Mouse (Mus musculus): ENCODE results near the gene Slc1a2. TPM values are rescaled to one million over a fixed set of nuclear protein-coding genes. Genes with fewer than 3 reads are reported as not detected.

Slc1a2 gene
- polyA plus RNA-seq (2012; rRNA removed; ENCODE audit: low replicate concordance) = 0.03 and 0.54 TPM in 2 replicates

GRCm38 (mm10) chr2:102658163-102658660, at the start of gene Slc1a2:
Gene Slc1a2, plus strand, starts transcription at chr2:102658659.

Other genes starting within 250 kb of the Slc1a2 start
- 1.8 and 8.1 TPM in 2 replicates for gene Fjx1, start 206.2 kb upstream of the Slc1a2 start, polyA plus RNA-seq (2012; rRNA removed; ENCODE audit: low replicate concordance)
- 36.8 and 79.4 TPM in 2 replicates for gene Pamr1, start 108.6 kb upstream of the Slc1a2 start, polyA plus RNA-seq (2012; rRNA removed; ENCODE audit: low replicate concordance)
- 21.6 and 47.1 TPM in 2 replicates for gene Cd44, start 243.0 kb downstream of the Slc1a2 start, polyA plus RNA-seq (2012; rRNA removed; ENCODE audit: low replicate concordance)